Mouse (Mus musculus): ENCODE measurements at regions not wholly inside any gene's neighbourhood (a gene's known extent, or its start where the extent isn't known, plus 50 kb on each side); places are given as distances from the start of the nearest gene placed in this dataset.

DNA sequence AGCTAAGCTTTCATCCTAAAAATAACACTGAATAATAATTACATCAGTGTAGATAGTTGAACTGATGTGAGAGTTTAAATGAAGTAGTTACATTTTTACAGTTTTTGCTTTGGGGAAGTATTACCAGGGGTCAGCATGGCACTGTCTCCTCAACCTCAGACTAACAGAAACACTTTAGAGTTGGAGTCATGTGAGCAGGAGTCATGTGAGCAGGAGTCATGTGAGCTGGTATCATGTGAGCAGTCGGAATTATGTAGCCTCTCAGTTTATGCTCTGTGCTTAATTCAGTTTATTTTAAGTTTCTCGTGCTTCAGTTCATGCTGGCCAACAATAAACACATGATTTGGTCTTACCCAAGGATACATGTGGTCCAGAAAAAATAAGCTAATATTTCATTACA, 620.5 kb downstream of the Bckdhb start:
- Histone ChIP-seq H3K4me1 (ENCODE audit: insufficient read depth) (no peaks in the 10 kb centered on the region), H3K27me3 (ENCODE audit: insufficient read depth, low read length) (no peaks in the 10 kb centered on the region), H3K4me3 (ENCODE audit: low read depth, low read length) (no peak overlapping the region), H3K9ac (replicated peaks) (no peak overlapping the region), H3K4me2 (ENCODE audit: low read depth, low read length) (no peak overlapping the region), H3K27ac (ENCODE audit: low read depth) (no peak overlapping the region), H3K36me3 (replicated peaks; ENCODE audit: insufficient read depth, low read length) (no peaks in the 10 kb centered on the region), H3K9me3 (ENCODE audit: low read length) (no peaks in the 10 kb centered on the region)
- WGBS (ENCODE audit: insufficient replicate concordance), result 51% methylated on average over 2 of the region's 2 CpGs
- TF ChIP-seq CTCF (IDR thresholded peaks at IDR 0.05; ENCODE audit: low read depth) (no peak), EP300 (IDR thresholded peaks at IDR 0.05; ENCODE audit: low read depth) (no peak)
- no peak for ATAC-seq
- no peak for DNase-seq

GRCm38 (mm10) chr9:84548012-84548660, 623.2 kb downstream of the Bckdhb start:
- DNase-seq (no peak), ATAC-seq (no peak)
- no peak overlapping the region for H3K27ac ChIP-seq (ENCODE audit: low read depth)

DNA sequence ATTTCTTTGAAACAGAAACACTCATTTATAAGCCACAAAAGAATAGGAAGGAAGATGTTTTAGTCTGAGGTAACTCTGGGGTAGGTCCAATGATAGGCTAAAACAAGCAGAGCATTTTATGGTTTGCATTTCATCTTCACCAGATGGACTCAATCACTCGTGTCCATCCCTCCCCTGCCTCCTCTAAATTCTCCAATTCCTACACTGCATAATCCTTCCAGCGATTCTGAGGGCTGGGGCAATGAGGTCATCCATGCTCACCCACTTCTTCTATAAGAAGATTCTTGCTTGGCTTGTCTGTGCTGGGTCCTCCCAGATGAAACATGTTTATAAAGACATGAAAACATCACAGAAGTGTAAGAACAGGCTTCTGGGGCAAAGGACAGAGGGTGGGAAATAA, 630.3 kb downstream of the Bckdhb start:
- DNase-seq, result no peak
- H3K4me2 ChIP-seq (ENCODE audit: low read depth, low read length), result no peak overlapping the region
- no peaks in the 10 kb centered on the region for H3K9me3 ChIP-seq (ENCODE audit: low read length)
- no peaks in the 10 kb centered on the region for H3K27me3 ChIP-seq (ENCODE audit: insufficient read depth, low read length)
- no peaks in the 10 kb centered on the region for H3K36me3 ChIP-seq (replicated peaks; ENCODE audit: insufficient read depth, low read length)
- no peak overlapping the region for H3K9ac ChIP-seq (replicated peaks)
- no peak for ATAC-seq
- no peak overlapping the region for H3K27ac ChIP-seq (ENCODE audit: low read depth)
- H3K4me1 ChIP-seq (ENCODE audit: insufficient read depth), result no peaks in the 10 kb centered on the region
- no peak for TF ChIP-seq EP300 (IDR thresholded peaks at IDR 0.05; ENCODE audit: low read depth)
- no peak for TF ChIP-seq CTCF (IDR thresholded peaks at IDR 0.05; ENCODE audit: low read depth)
- no peak overlapping the region for H3K4me3 ChIP-seq (ENCODE audit: low read depth, low read length)
- WGBS (ENCODE audit: insufficient replicate concordance), result 45% methylated on average over 2 of the region's 2 CpGs

More at GRCm38 (mm10) chr9:84548012-84548660, 623.2 kb downstream of the Bckdhb start:
- H3K27me3 ChIP-seq (ENCODE audit: insufficient read depth, low read length), result no peaks in the 10 kb centered on the region
- H3K4me3 ChIP-seq (ENCODE audit: low read depth, low read length), result no peak overlapping the region
- no peaks in the 10 kb centered on the region for H3K9me3 ChIP-seq (ENCODE audit: low read length)
- no peaks in the 10 kb centered on the region for H3K4me1 ChIP-seq (ENCODE audit: insufficient read depth)
- no peaks in the 10 kb centered on the region for H3K36me3 ChIP-seq (replicated peaks; ENCODE audit: insufficient read depth, low read length)
- 61% methylated on average over 6 of the region's 6 CpGs for WGBS (ENCODE audit: insufficient replicate concordance)
- H3K9ac ChIP-seq (replicated peaks), result no peak overlapping the region
- no peak overlapping the region for H3K4me2 ChIP-seq (ENCODE audit: low read depth, low read length)
- TF ChIP-seq EP300 (IDR thresholded peaks at IDR 0.05; ENCODE audit: low read depth), result no peak
- no peak for TF ChIP-seq CTCF (IDR thresholded peaks at IDR 0.05; ENCODE audit: low read depth)

GRCm38 (mm10) chr9:84556261-84556844, 631.4 kb downstream of the Bckdhb start:
- Histone ChIP-seq H3K36me3 (replicated peaks; ENCODE audit: insufficient read depth, low read length) (no peaks in the 10 kb centered on the region), H3K27me3 (ENCODE audit: insufficient read depth, low read length) (no peaks in the 10 kb centered on the region), H3K9ac (replicated peaks) (no peak overlapping the region), H3K9me3 (ENCODE audit: low read length) (no peaks in the 10 kb centered on the region), H3K4me1 (ENCODE audit: insufficient read depth) (no peaks in the 10 kb centered on the region), H3K4me2 (ENCODE audit: low read depth, low read length) (no peak overlapping the region), H3K4me3 (ENCODE audit: low read depth, low read length) (no peak overlapping the region), H3K27ac (ENCODE audit: low read depth) (no peak overlapping the region)
- WGBS (ENCODE audit: insufficient replicate concordance), result 72% methylated on average over 11 of the region's 11 CpGs
- DNase-seq (no peak), ATAC-seq (no peak)
- TF ChIP-seq CTCF (IDR thresholded peaks at IDR 0.05; ENCODE audit: low read depth) (no peak), EP300 (IDR thresholded peaks at IDR 0.05; ENCODE audit: low read depth) (no peak)

DNA sequence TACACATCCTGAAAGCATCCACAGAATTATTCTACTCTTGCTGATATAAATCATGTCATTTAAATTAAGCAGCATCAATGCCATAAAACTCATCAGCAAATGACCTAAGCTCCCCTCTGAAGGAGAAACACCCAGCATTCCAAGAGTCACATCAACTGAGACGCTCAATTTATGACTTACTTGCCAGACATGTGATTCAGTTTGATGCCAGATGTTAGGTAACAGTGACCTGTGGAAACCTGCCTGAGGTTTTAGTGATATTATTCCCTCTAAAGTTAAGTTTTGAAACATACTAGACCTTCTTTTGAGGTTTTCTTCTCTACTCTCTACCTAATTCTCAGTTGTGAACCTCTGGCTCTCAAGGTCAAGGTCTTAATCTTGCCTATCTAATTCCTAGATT, 633.4 kb downstream of the Bckdhb start:
- Histone ChIP-seq H3K9ac (replicated peaks) (no peak overlapping the region), H3K36me3 (replicated peaks; ENCODE audit: insufficient read depth, low read length) (no peaks in the 10 kb centered on the region), H3K4me2 (ENCODE audit: low read depth, low read length) (no peak overlapping the region), H3K27me3 (ENCODE audit: insufficient read depth, low read length) (no peaks in the 10 kb centered on the region), H3K9me3 (ENCODE audit: low read length) (no peaks in the 10 kb centered on the region), H3K4me3 (ENCODE audit: low read depth, low read length) (no peak overlapping the region), H3K27ac (ENCODE audit: low read depth) (no peak overlapping the region), H3K4me1 (ENCODE audit: insufficient read depth) (no peaks in the 10 kb centered on the region)
- WGBS (ENCODE audit: insufficient replicate concordance), result 77% methylated on average over 1 of the region's 1 CpGs
- no peak for ATAC-seq
- DNase-seq, result no peak
- no peak for TF ChIP-seq EP300 (IDR thresholded peaks at IDR 0.05; ENCODE audit: low read depth)
- TF ChIP-seq CTCF (IDR thresholded peaks at IDR 0.05; ENCODE audit: low read depth), result no peak

DNA sequence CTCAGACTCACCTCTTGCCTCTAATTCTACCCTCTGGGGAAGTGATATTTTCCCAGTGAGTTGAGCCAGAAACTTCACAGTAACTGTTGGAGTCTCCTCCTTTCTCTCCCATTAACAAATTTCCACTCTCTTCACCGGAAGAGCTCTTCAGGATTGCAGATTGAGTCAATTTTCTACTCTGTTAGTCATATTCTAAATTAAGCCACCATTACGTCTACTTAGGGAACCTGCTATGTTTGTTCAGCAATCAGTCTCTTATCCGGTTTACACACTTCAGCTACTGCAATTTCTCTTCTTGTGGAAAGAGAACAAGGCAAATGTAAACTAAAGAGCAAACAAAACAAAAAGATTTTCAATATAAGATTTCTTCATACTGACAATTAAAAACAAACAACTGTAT, 644.6 kb downstream of the Bckdhb start:
- Histone ChIP-seq H3K4me1 (ENCODE audit: insufficient read depth) (no peaks in the 10 kb centered on the region), H3K27ac (ENCODE audit: low read depth) (no peak overlapping the region), H3K9me3 (ENCODE audit: low read length) (no peaks in the 10 kb centered on the region), H3K9ac (replicated peaks) (no peak overlapping the region), H3K4me2 (ENCODE audit: low read depth, low read length) (no peak overlapping the region), H3K27me3 (ENCODE audit: insufficient read depth, low read length) (no peaks in the 10 kb centered on the region), H3K36me3 (replicated peaks; ENCODE audit: insufficient read depth, low read length) (no peaks in the 10 kb centered on the region), H3K4me3 (ENCODE audit: low read depth, low read length) (no peak overlapping the region)
- ATAC-seq (no peak), DNase-seq (no peak)
- TF ChIP-seq CTCF (IDR thresholded peaks at IDR 0.05; ENCODE audit: low read depth) (no peak), EP300 (IDR thresholded peaks at IDR 0.05; ENCODE audit: low read depth) (no peak)
- 44% methylated on average over 3 of the region's 3 CpGs for WGBS (ENCODE audit: insufficient replicate concordance)

Data from liver, postnatal 0 days (tissue).